Mouse (Mus musculus) E14TG2a.4 (cell line): ENCODE measurements at regions not wholly inside any gene's neighbourhood (a gene's known extent, or its start where the extent isn't known, plus 50 kb on each side); places are given as distances from the start of the nearest gene placed in this dataset.

Experiments used
- H3K27me3 ChIP-seq: 2 replicates; pipeline ENCODE4 v1.6.1; 2014; ENCODE audit warnings: low read length, control low read depth; ENCODE audit not compliant: insufficient read depth
- H3K36me3 ChIP-seq: 2 replicates; pipeline ENCODE4 v1.6.1; 2014; ENCODE audit warnings: low read length, control low read depth; ENCODE audit not compliant: insufficient read depth
- H3K4me1 ChIP-seq: replicated peaks from 2 replicates; pipeline ENCODE4 v1.6.1; 2014; ENCODE audit warnings: low read depth, low read length, control low read depth
- H3K4me3 ChIP-seq: replicated peaks from 2 replicates; pipeline ENCODE4 v1.5.1; 2014; ENCODE audit warnings: mild to moderate bottlenecking, low read length
- H3K9me3 ChIP-seq: 2 replicates; pipeline ENCODE4 v1.6.1; 2014; ENCODE audit warnings: low read length, control low read depth
- CTCF ChIP-seq: conservative IDR thresholded peaks from 2 replicates; pipeline ENCODE4 v1.5.1; 2014; ENCODE audit warnings: low read length
- NANOG ChIP-seq: IDR thresholded peaks from 2 replicates; pipeline ENCODE4 v1.6.1; 2014; ENCODE audit warnings: borderline replicate concordance, low read length, mixed read lengths
- POU5F1 ChIP-seq: IDR thresholded peaks from 2 replicates; pipeline ENCODE4 v1.6.1; 2014; ENCODE audit warnings: low read length, borderline replicate concordance

- no peak for TF ChIP-seq POU5F1
- no peak for TF ChIP-seq NANOG
- TF ChIP-seq CTCF: no peak
- Histone ChIP-seq H3K36me3 (no peaks in the 10 kb centered on the region), H3K4me3 (no peak overlapping the region), H3K27me3 (no peaks in the 10 kb centered on the region), H3K9me3 (no peaks in the 10 kb centered on the region), H3K4me1 (no peaks in the 10 kb centered on the region)
Measured at GRCm38 (mm10) chr13:100990646-100991045, 157.4 kb upstream of the Slc30a5 start.

GRCm38 (mm10) chr13:100988671-100989531 is 155.7 kb upstream of the Slc30a5 start:
- Histone ChIP-seq H3K9me3 (no peaks in the 10 kb centered on the region), H3K27me3 (no peaks in the 10 kb centered on the region), H3K4me1 (no peaks in the 10 kb centered on the region), H3K4me3 (no peak overlapping the region), H3K36me3 (no peaks in the 10 kb centered on the region)
- TF ChIP-seq POU5F1: no peak
- no peak for TF ChIP-seq NANOG
- TF ChIP-seq CTCF: no peak

- no peaks in the 10 kb centered on the region for H3K27me3 ChIP-seq
- H3K4me1 ChIP-seq: no peaks in the 10 kb centered on the region
- TF ChIP-seq NANOG (no peak), CTCF (no peak), POU5F1 (no peak)
- H3K4me3 ChIP-seq: no peak overlapping the region
- no peaks in the 10 kb centered on the region for H3K36me3 ChIP-seq
- no peaks in the 10 kb centered on the region for H3K9me3 ChIP-seq
Measured at GRCm38 (mm10) chr13:100988116-100988515, 154.9 kb upstream of the Slc30a5 start.

- Histone ChIP-seq H3K36me3 (no peaks in the 10 kb centered on the region), H3K4me1 (no peaks in the 10 kb centered on the region), H3K27me3 (no peaks in the 10 kb centered on the region), H3K9me3 (no peaks in the 10 kb centered on the region), H3K4me3 (no peak overlapping the region)
- TF ChIP-seq NANOG (no peak), POU5F1 (no peak), CTCF (no peak)
Measured at GRCm38 (mm10) chr13:100975741-100976140, 142.5 kb upstream of the Slc30a5 start.

- H3K4me3 ChIP-seq: no peak overlapping the region
- TF ChIP-seq POU5F1 (no peak), NANOG (no peak), CTCF (no peak)
- no peaks in the 10 kb centered on the region for H3K4me1 ChIP-seq
- H3K27me3 ChIP-seq: no peaks in the 10 kb centered on the region
- H3K36me3 ChIP-seq: no peaks in the 10 kb centered on the region
- H3K9me3 ChIP-seq: no peaks in the 10 kb centered on the region
Measured at GRCm38 (mm10) chr13:100971080-100972017, 138.1 kb upstream of the Slc30a5 start.

- no peak overlapping the region for H3K4me3 ChIP-seq
- no peaks in the 10 kb centered on the region for H3K27me3 ChIP-seq
- no peak for TF ChIP-seq CTCF
- TF ChIP-seq POU5F1: no peak
- no peak for TF ChIP-seq NANOG
- no peaks in the 10 kb centered on the region for H3K9me3 ChIP-seq
- H3K4me1 ChIP-seq: no peaks in the 10 kb centered on the region
- no peaks in the 10 kb centered on the region for H3K36me3 ChIP-seq
Measured at GRCm38 (mm10) chr13:100962811-100963540, 129.7 kb upstream of the Slc30a5 start.

GRCm38 (mm10) chr13:100954598-100955251 is 121.5 kb upstream of the Slc30a5 start:
- no peaks in the 10 kb centered on the region for H3K27me3 ChIP-seq
- TF ChIP-seq CTCF (no peak), NANOG (no peak), POU5F1 (no peak)
- H3K36me3 ChIP-seq: no peaks in the 10 kb centered on the region
- no peaks in the 10 kb centered on the region for H3K9me3 ChIP-seq
- peaks cover 6% of the 10 kb centered on the region for H3K4me1 ChIP-seq
- H3K4me3 ChIP-seq: no peak overlapping the region
